Mouse (Mus musculus) CH12.LX (cell line): ENCODE results near the gene Mcur1. TPM values are rescaled to one million over a fixed set of nuclear protein-coding genes. Genes with fewer than 3 reads are reported as not detected.

Source experiments
- DNase-seq: peaks from one replicate; pipeline ENCODE4 v3.0.0-alpha.2; 2013; ENCODE audit errors: extremely low read depth
- H3K27ac ChIP-seq: 2 replicates; pipeline ENCODE4 v1.5.1; 2012; ENCODE audit warnings: low read depth, mild to moderate bottlenecking, control low read depth, moderate library complexity; ENCODE audit not compliant: insufficient read depth
- H3K27me3 ChIP-seq: replicated peaks from 2 replicates; pipeline ENCODE3; 2012; ENCODE audit warnings: inconsistent platforms
- H3K36me3 ChIP-seq, 2 experiments: replicated peaks in 1 of 2; 2 replicates each; pipeline versions ENCODE3 to v1.6.1; 2012; ENCODE audit warnings: inconsistent platforms in 1 of 2, low read length in 1 of 2, mild to moderate bottlenecking in 1 of 2, mixed read lengths in 1 of 2, moderate library complexity in 1 of 2; ENCODE audit not compliant: control insufficient read depth in 1 of 2, insufficient read depth in 1 of 2
- H3K4me1 ChIP-seq, 2 experiments: 2 replicates each; pipeline ENCODE4 v1.6.1; 2012; ENCODE audit warnings: inconsistent platforms in 1 of 2, moderate library complexity in 1 of 2; ENCODE audit not compliant: insufficient read depth in 2 of 2, control insufficient read depth in 1 of 2
- H3K4me2 ChIP-seq: 2 replicates; pipeline ENCODE4 v1.6.1; 2012; ENCODE audit warnings: low read depth, mild to moderate bottlenecking, control low read depth; ENCODE audit not compliant: poor library complexity, insufficient read depth, severe bottlenecking
- H3K4me3 ChIP-seq, 3 experiments: fragments of 150-350 bp in 1 of 3; sonication (generic) in 1 of 3; replicated peaks in 1 of 3; 2 replicates each; pipeline versions ENCODE3 to v1.5.1; 2011 to 2012; ENCODE audit warnings: low read depth in 2 of 3, low read length in 2 of 3, mild to moderate bottlenecking in 2 of 3, moderate library complexity in 2 of 3, control low read depth in 1 of 3, improper control_type of control experiment in 1 of 3, inconsistent platforms in 1 of 3, mixed read lengths in 1 of 3; ENCODE audit not compliant: poor library complexity in 1 of 3
- H3K79me2 ChIP-seq: replicated peaks from 2 replicates; pipeline ENCODE4 v1.6.1; 2012; ENCODE audit warnings: mild to moderate bottlenecking, moderate library complexity; ENCODE audit not compliant: control insufficient read depth, poor library complexity, insufficient read depth, severe bottlenecking; ENCODE audit errors: extremely low read depth
- H3K9ac ChIP-seq: 2 replicates; pipeline ENCODE4 v1.6.1; 2012; ENCODE audit warnings: low read depth, mild to moderate bottlenecking, control low read depth, moderate library complexity; ENCODE audit not compliant: insufficient read depth
- H3K9me3 ChIP-seq: replicated peaks from 2 replicates; pipeline ENCODE3; 2012; ENCODE audit warnings: low read length, inconsistent platforms, mixed read lengths
- BHLHE40 ChIP-seq: IDR thresholded peaks from 2 replicates; pipeline ENCODE4 v1.6.1; 2011; ENCODE audit warnings: mild to moderate bottlenecking, low read depth, low read length, improper control_type of control experiment
- CHD1 ChIP-seq: IDR thresholded peaks from 2 replicates; pipeline ENCODE4 v1.6.1; 2012; ENCODE audit warnings: low read depth, low read length, improper control_type of control experiment, inconsistent platforms
- CHD2 ChIP-seq: IDR thresholded peaks from 2 replicates; pipeline ENCODE4 v1.6.1; 2011; ENCODE audit warnings: low read length, improper control_type of control experiment
- CTCF ChIP-seq, 2 experiments: IDR thresholded peaks in 1 of 2; conservative IDR thresholded peaks in 1 of 2; 2 replicates each; pipeline ENCODE4 v1.5.1; 2011 to 2012; ENCODE audit warnings: low read depth in 2 of 2, low read length in 2 of 2, improper control_type of control experiment in 1 of 2, inconsistent platforms in 1 of 2, mild to moderate bottlenecking in 1 of 2, moderate library complexity in 1 of 2
- E2F4 ChIP-seq: IDR thresholded peaks from 2 replicates; pipeline ENCODE4 v1.6.1; 2011; ENCODE audit warnings: low read depth, low read length, improper control_type of control experiment; ENCODE audit not compliant: insufficient replicate concordance
- EP300 ChIP-seq: IDR thresholded peaks from 2 replicates; pipeline ENCODE4 v1.6.1; 2011; ENCODE audit warnings: low read length, improper control_type of control experiment
- ETS1 ChIP-seq: conservative IDR thresholded peaks from 2 replicates; pipeline ENCODE4 v1.6.1; 2012; ENCODE audit warnings: low read depth, mild to moderate bottlenecking, inconsistent platforms, low read length, improper control_type of control experiment, moderate library complexity
- GABPA ChIP-seq: IDR thresholded peaks from 2 replicates; pipeline ENCODE4 v1.6.1; 2012; ENCODE audit warnings: low read depth, low read length, improper control_type of control experiment, inconsistent platforms; ENCODE audit not compliant: insufficient replicate concordance
- IRF4 ChIP-seq: IDR thresholded peaks from 2 replicates; pipeline ENCODE4 v1.6.1; 2014; ENCODE audit warnings: low read depth, mild to moderate bottlenecking, inconsistent platforms, low read length, improper control_type of control experiment
- JUN ChIP-seq: IDR thresholded peaks from 2 replicates; pipeline ENCODE4 v1.6.1; 2011; ENCODE audit warnings: low read depth, mild to moderate bottlenecking, low read length, improper control_type of control experiment, moderate library complexity; ENCODE audit not compliant: insufficient read depth
- KAT2A ChIP-seq: IDR thresholded peaks from 2 replicates; pipeline ENCODE4 v1.6.1; 2012; ENCODE audit warnings: low read length, improper control_type of control experiment, inconsistent platforms; ENCODE audit not compliant: insufficient replicate concordance
- MAFK ChIP-seq: IDR thresholded peaks from 2 replicates; pipeline ENCODE4 v1.6.1; 2011; ENCODE audit warnings: low read length, improper control_type of control experiment; ENCODE audit not compliant: insufficient replicate concordance
- MAX ChIP-seq: IDR thresholded peaks from 2 replicates; pipeline ENCODE4 v1.6.1; 2011; ENCODE audit warnings: low read length, improper control_type of control experiment
- MAZ ChIP-seq: IDR thresholded peaks from 2 replicates; pipeline ENCODE4 v1.6.1; 2012; ENCODE audit warnings: low read depth, mild to moderate bottlenecking, inconsistent platforms, low read length, improper control_type of control experiment, moderate library complexity
- MEF2A ChIP-seq: IDR thresholded peaks from 2 replicates; pipeline ENCODE4 v1.6.1; 2014; ENCODE audit warnings: low read depth, mild to moderate bottlenecking, inconsistent platforms, low read length, improper control_type of control experiment, borderline replicate concordance
- MXI1 ChIP-seq: IDR thresholded peaks from 2 replicates; pipeline ENCODE4 v1.6.1; 2011; ENCODE audit warnings: mild to moderate bottlenecking, low read depth, low read length, improper control_type of control experiment
- MYC ChIP-seq: IDR thresholded peaks from 2 replicates; pipeline ENCODE4 v1.6.1; 2011; ENCODE audit warnings: low read depth, mild to moderate bottlenecking, improper control_type of control experiment, low read length
- NELFE ChIP-seq: IDR thresholded peaks from 2 replicates; pipeline ENCODE4 v1.6.1; 2011; ENCODE audit warnings: low read depth, low read length, improper control_type of control experiment
- PAX5 ChIP-seq: IDR thresholded peaks from 2 replicates; pipeline ENCODE4 v1.6.1; 2012; ENCODE audit warnings: low read length, inconsistent platforms, mixed read lengths
- POLR2A ChIP-seq: IDR thresholded peaks from 2 replicates; pipeline ENCODE4 v1.6.1; 2011; ENCODE audit warnings: low read depth, mild to moderate bottlenecking, improper control_type of control experiment, low read length
- POLR2AphosphoS2 ChIP-seq: IDR thresholded peaks from 2 replicates; pipeline ENCODE4 v1.6.1; 2011; ENCODE audit warnings: low read depth, low read length, improper control_type of control experiment
- RAD21 ChIP-seq: IDR thresholded peaks from 2 replicates; pipeline ENCODE4 v1.6.1; 2011; ENCODE audit warnings: low read depth, mild to moderate bottlenecking, low read length, improper control_type of control experiment, moderate library complexity
- SMC3 ChIP-seq: IDR thresholded peaks from 2 replicates; pipeline ENCODE4 v1.6.1; 2011; ENCODE audit warnings: low read depth, low read length, improper control_type of control experiment
- TCF12 ChIP-seq: IDR thresholded peaks from 2 replicates; pipeline ENCODE4 v1.6.1; 2014; ENCODE audit warnings: low read depth, mild to moderate bottlenecking, inconsistent platforms, low read length, improper control_type of control experiment
- USF1 ChIP-seq: IDR thresholded peaks from 2 replicates; pipeline ENCODE4 v1.6.1; 2014; ENCODE audit warnings: low read depth, mild to moderate bottlenecking, inconsistent platforms, low read length, improper control_type of control experiment
- ZC3H11A ChIP-seq: IDR thresholded peaks from 2 replicates; pipeline ENCODE4 v1.6.1; 2012; ENCODE audit warnings: low read depth, mild to moderate bottlenecking, inconsistent platforms, low read length, improper control_type of control experiment
- ZMIZ1 ChIP-seq: IDR thresholded peaks from 2 replicates; pipeline ENCODE4 v1.6.1; 2012; ENCODE audit warnings: low read depth, mild to moderate bottlenecking, inconsistent platforms, low read length, improper control_type of control experiment
- ZNF384 ChIP-seq: IDR thresholded peaks from 2 replicates; pipeline ENCODE4 v1.6.1; 2012; ENCODE audit warnings: low read depth, low read length, improper control_type of control experiment, inconsistent platforms
- dilution Hi-C: fragments of 300-500 bp; cut with MboI; formaldehyde crosslinking; loops from 2 replicates; pipeline ENCODE4 v1.14.3; 2020; ENCODE audit warnings: low sequenced_read_pairs; ENCODE audit not compliant: extremely low pct_unique_long_range_greater_than_20kb, extremely low pct_ligation_motif_present
- in situ Hi-C: fragments of 300-500 bp; cut with MboI; formaldehyde crosslinking; loops from 3 replicates; pipeline ENCODE4 v1.14.3; 2019; ENCODE audit warnings: low sequenced_read_pairs, low pct_ligation_motif_present, low pct_unique_long_range_greater_than_20kb, mixed read lengths
- polyA plus RNA-seq: library from polyadenylated mRNA; unstranded; fragments of >175 nt; gene quantifications from 2 replicates; pipeline ENCODE4 v1.2.1, GENCODE M21; 2012; ENCODE audit warnings: low read depth; ENCODE audit not compliant: insufficient read length
- total RNA-seq, 2 experiments: library from RNA; depleted of rRNA; stranded (reverse); fragments of 300-350 nt in 1 of 2; fragments of >200 nt in 1 of 2; gene quantifications; 2 replicates each; pipeline ENCODE4 v1.2.3; 2012 to 2014

Gene Mcur1
- total and polyA plus RNA-seq, 3 experiments: 4.7 to 12.5 (median 6.3) TPM

- TF ChIP-seq POLR2A (no peak), MXI1 (no peak), ZMIZ1 (no peak), TCF12 (no peak), BHLHE40 (no peak), MAX (no peak), JUN (no peak), SMC3 (no peak), CHD1 (no peak), KAT2A (no peak), MEF2A (no peak), PAX5 (no peak)
- TF ChIP-seq, all 38 proteins: peak for 0
- Histone ChIP-seq H3K4me3 (no peak overlapping the region), H3K27me3 (no peaks in the 10 kb centered on the region), H3K9ac (no peak overlapping the region), H3K4me1 (peaks cover 3 to 19% of the 10 kb centered on the region in 2 experiments; a peak in 3 of 4 replicates), H3K4me2 (no peak overlapping the region), H3K27ac (no peak overlapping the region), H3K36me3 (no peaks in the 10 kb centered on the region), H3K79me2 (no peaks in the 10 kb centered on the region), H3K9me3 (no peaks in the 10 kb centered on the region)
- in situ Hi-C loops: no loop called here
- DNase-seq: no peak
- dilution Hi-C loops: no loop called here
Observed at GRCm38 (mm10) chr13:43505798-43506197, 54.2 kb downstream of the Mcur1 start.

DNA sequence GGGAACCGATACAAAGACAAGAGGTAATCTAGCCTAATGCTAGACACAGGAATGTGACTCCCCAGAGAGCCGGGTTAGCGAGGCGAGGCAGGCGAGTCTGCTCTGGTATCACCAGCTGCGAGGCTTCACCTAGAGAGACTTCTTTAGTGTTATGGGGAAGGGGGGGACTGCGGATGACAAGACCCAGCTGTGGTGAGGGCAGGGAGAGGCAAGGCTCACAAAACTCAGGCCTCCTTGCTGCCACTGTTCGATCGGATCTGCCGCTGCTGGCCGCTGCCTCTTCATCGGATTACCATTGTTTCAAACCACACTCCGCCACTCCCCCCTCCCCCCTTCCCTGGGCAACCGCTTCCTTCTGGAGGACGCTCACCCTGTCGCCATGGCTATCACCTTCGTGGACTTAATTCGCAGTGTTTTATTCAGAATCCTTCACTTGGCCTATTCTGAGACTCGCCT lies 56.6 kb downstream of the Mcur1 start:
- Histone ChIP-seq H3K36me3 (no peaks in the 10 kb centered on the region), H3K4me3 (peak overlapping the region; percentile 23 to 40 (median 35)), H3K9ac (peak overlapping the region; percentile 41; the same call in 1 of the 2 replicates), H3K27me3 (no peaks in the 10 kb centered on the region), H3K79me2 (no peaks in the 10 kb centered on the region)
- in situ Hi-C loops: no loop called here
- TF ChIP-seq MAZ (no peak), KAT2A (no peak), POLR2A (no peak), IRF4 (peak; percentile 32; the same call in 1 of the 2 replicates), PAX5 (no peak), POLR2AphosphoS2 (no peak), MYC (no peak), ZNF384 (no peak), BHLHE40 (no peak), MEF2A (no peak), E2F4 (no peak), MAFK (no peak), TCF12 (no peak), ZMIZ1 (0 out of 2 replicates have a peak, but pooled peaks have one; percentile 38), NELFE (no peak), ZC3H11A (no peak), GABPA (no peak), CHD2 (no peak), USF1 (no peak), JUN (no peak), ETS1 (0 out of 2 replicates have a peak, but pooled peaks have one; percentile 14), EP300 (peak; percentile 21; the same call in 1 of the 2 replicates), CHD1 (no peak), MAX (no peak), SMC3 (no peak), RAD21 (no peak), CTCF (conservative IDR thresholded peaks at IDR 0.05 in 1 of 2, IDR thresholded peaks at IDR 0.05 in 1 of 2; ENCODE audit: low read depth in 2 of 2, low read length in 2 of 2) (no peak)
- TF ChIP-seq, all 38 proteins: peak for 4
- dilution Hi-C loops: no loop called here
- peaks cover 2 to 23% of the 10 kb centered on the region in 2 experiments; a peak in 2 of 4 replicates for H3K4me1 ChIP-seq
- H3K27ac ChIP-seq: no peak overlapping the region
- H3K4me2 ChIP-seq: peak overlapping the region; percentile 68
- H3K9me3 ChIP-seq: no peaks in the 10 kb centered on the region
- DNase-seq: peak; percentile 35
